Mouse (Mus musculus): Measurements from ENCODE around the gene Fbxo4. TPM values are rescaled to one million over a fixed set of nuclear protein-coding genes. Genes with fewer than 3 reads are reported as not detected.

Gene Fbxo4
- polyA plus RNA-seq, 1 experiment from 2014 or later, result 3.9 TPM

Other genes starting within 250 kb of the Fbxo4 start
- 20.8 and 21.6 TPM in 2 replicates for gene AW549877, start 16.2 kb upstream of the Fbxo4 start, polyA plus RNA-seq (2014; fragmentation: Nextera tagmentation; extraction: Ambion mirVana)
- 64.8 and 67.8 TPM in 2 replicates for gene Oxct1, start 46.8 kb upstream of the Fbxo4 start, polyA plus RNA-seq (2014; fragmentation: Nextera tagmentation; extraction: Ambion mirVana)

All from liver, embryonic 11.5 days (tissue).